Mouse (Mus musculus) induced T-regulatory cell, adult 2 months (primary cell): Measurements from ENCODE around the gene Epb41l4b.

Source experiments
- DNase-seq: peaks from one replicate; pipeline ENCODE4 v3.0.0-alpha.2; 2012; ENCODE audit warnings: low read depth

The Epb41l4b gene

GRCm38 (mm10) chr4:57143026-57143937 is at the start of gene Epb41l4b:
Gene Epb41l4b, minus strand, starts transcription at chr4:57143437.
- DNase-seq = peak; percentile 73

DNA sequence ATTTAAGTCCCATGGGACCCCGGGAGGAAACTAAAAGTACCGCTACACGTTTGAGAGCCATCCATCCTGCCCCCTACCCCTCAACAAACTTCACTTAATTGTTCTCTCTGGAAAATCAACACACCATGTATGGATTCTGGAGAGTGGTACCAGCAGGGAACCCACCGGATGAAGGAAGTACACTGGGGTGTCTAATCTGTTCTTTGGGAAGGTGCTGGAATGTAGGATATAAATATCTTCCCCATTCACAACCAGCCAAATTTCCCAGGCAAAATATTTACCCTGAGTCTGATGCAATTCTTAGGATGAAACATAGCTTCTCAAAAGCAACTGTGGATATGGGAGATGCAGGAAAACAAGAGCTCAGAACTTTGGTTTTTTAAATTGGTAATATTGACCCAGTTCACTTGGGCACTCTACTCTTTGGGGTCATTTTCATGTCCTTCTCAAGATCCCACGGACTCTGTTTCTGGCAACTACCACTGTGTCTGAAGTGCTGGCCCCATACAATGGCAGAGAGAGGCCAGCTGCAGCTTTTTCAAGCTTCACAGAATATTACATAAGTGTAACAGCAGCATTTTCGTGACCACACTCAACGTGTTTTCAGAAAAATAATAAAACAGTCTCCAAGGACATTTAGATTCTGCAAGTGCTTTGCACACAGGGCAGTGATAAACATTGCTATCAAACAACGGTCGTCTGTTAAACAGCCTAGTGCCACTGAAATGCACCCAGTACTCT is 48.5 kb upstream of the Epb41l4b start:
- no peak for DNase-seq

GRCm38 (mm10) chr4:57189881-57190280 is 46.6 kb upstream of the Epb41l4b start:
- DNase-seq = no peak

DNA sequence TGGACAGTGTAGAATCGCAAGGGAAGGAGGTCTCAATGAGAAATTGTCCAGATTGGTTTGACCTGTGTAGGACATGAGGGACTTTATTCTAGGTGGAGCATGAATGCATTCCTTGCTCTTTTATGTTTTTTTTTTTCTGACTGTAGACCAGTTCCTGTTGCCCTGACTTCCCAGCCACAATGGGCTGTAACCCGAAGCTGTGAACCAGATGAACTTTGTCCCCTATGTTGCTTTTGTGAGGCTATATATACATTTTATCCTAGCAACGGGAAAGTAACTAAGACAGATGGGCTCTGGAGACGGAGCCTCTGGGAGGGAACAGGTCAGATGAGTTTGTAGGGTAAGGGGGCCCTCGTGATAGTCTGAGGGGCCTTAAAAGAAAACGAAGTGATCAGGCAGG is 42.8 kb upstream of the Epb41l4b start:
- no peak for DNase-seq

- no peak for DNase-seq
Observed at GRCm38 (mm10) chr4:57185462-57185861, 42.2 kb upstream of the Epb41l4b start.

- DNase-seq = no peak
Observed at GRCm38 (mm10) chr4:57183493-57183892, 40.3 kb upstream of the Epb41l4b start.

DNA sequence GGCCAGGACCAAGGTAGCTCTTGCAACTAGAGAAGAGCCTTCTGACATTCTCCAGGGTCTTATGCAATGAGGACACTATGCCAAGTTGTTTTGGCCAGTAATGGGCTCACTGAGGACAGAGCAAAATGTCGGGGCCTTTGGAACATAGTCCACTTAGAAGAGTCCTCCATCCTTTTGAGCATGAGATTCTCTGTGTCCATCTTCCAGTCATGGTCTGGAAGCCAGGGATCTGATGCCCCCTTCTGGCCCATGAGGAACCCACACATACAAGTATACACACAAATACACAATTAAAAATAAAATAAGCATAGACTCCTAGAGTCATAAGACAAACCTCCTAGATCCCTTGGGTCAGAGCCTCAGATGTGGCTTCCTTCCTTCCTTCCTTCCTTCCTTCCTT is 38.3 kb upstream of the Epb41l4b start:
- no peak for DNase-seq

DNA sequence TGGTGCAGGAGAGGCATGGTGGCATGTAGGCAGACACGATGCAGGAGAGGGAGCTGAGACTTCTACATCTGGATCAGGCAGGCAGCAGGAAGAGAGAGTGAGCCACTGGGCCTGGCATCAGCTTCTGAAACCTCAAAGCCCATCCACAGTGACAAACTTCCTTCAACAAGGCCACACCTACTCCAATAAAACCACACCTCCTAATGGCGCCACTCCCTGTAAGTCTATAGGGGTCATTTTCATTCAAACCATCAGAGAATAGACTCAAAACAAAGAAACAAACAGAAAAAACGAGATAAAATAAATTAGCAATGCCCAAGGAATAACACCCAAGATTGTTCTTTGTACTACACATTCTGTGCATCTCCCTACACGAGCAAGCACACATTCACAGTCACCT is 35.6 kb upstream of the Epb41l4b start:
- DNase-seq = no peak

GRCm38 (mm10) chr4:57175329-57175728 is 32.1 kb upstream of the Epb41l4b start:
- DNase-seq = no peak

DNA sequence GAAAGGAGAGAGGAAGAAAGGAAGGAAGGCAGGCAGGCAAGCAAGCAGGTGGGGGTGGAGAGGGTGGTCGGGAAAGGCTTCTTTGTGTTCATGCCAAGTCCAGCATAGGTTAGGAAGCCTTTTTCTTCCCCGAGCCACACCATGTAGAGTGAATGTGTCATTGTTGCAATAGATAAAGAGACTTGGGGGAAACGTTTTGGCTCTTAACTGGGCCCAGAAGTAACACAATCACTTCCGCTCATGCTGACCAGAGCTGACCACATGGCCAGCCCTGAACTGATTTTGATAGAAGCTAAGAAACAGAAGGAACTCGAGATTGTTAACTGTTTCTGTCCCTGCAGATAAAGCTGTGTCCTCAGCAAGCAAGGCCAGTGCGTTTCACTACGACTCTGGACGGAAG is 29.6 kb upstream of the Epb41l4b start:
- no peak for DNase-seq

- no peak for DNase-seq
Observed at GRCm38 (mm10) chr4:57171817-57172216, 28.6 kb upstream of the Epb41l4b start.

DNA sequence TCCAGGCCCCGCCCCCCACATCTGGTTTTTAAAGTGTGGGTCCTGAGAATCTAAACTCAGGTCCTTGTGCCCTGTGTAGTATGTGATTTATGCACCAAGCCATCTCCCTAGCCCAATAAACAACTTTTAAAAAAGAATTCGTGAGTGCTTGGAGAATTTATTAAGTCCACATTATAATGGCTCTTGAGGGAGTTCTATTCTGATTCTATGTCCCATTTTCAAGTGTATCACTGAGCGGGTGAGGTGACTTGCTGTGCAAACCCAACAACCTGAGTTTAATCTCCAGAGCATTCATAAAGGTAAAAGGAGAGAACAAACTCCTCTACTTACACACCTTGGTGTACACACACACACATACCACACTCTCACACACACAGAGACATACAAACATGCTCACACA is 25.4 kb upstream of the Epb41l4b start:
- DNase-seq = no peak

GRCm38 (mm10) chr4:57168277-57168676 is 25.0 kb upstream of the Epb41l4b start:
- no peak for DNase-seq

DNA sequence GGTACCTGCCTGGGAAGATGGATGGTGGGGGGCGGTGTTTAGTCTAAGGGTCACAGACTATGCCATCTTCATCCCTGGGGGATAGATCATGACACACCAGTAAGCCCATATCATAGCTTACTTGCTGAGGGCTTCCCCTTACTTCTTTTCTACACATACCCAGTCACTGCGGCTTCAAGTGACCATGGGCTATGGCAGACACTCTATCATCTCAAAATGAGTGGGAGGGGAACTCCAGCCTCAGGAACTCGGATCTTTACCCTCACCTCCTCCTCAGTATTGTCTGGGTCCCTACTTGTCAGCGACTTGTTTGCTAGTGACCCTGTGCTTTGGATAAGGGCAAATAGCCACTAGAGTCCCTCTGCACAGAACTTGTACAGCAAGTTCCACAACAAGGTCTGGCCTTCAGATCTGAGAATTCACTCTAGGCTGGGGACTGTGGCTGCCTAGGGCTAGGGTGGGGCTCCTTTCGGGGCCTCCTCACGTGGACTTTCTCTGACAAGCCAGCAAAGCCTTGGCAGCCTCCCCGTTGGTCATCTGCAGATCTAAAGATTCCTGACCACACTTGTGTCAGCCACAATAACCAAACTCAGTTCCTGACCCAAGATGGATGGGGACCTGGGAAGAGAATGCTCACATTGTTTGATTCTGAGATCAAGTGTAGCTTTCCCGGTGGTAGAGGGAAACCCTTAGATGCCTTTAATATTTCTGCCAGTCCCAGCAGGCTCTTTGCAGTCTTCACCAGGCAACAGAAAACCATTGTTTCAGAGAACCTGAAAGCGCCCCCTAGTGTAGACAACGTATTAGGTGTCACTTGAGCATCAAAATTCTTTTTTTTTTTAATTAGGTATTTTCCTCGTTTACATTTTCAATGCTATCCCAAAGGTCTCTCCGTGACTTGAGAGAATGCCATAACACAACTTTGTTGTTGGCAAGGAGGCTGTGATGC is 24.0 kb upstream of the Epb41l4b start:
- DNase-seq = peak; percentile 22

GRCm38 (mm10) chr4:57165654-57166053 is 22.4 kb upstream of the Epb41l4b start:
- no peak for DNase-seq

- DNase-seq = no peak
Observed at GRCm38 (mm10) chr4:57164578-57165210, 21.5 kb upstream of the Epb41l4b start.

- no peak for DNase-seq
Observed at GRCm38 (mm10) chr4:57162789-57163722, 19.8 kb upstream of the Epb41l4b start.

GRCm38 (mm10) chr4:57160571-57160970 is 17.3 kb upstream of the Epb41l4b start:
- DNase-seq = no peak

- no peak for DNase-seq
Observed at GRCm38 (mm10) chr4:57156549-57157169, 13.4 kb upstream of the Epb41l4b start.

- DNase-seq = no peak
Observed at GRCm38 (mm10) chr4:57153838-57154237, 10.6 kb upstream of the Epb41l4b start.
